Mouse (Mus musculus) stomach, postnatal 0 days (tissue): ENCODE data around the gene Hist1h2bh. TPM values are rescaled to one million over a fixed set of nuclear protein-coding genes. Genes with fewer than 3 reads are reported as not detected.

Experiments
- ATAC-seq: fragments of 200-750 bp; cut with Nextera tagmentation; 2 replicates; pipeline ENCODE4 v1.8.0; 2017; ENCODE audit not compliant: low FRiP score, low TSS enrichment
- DNase-seq: peaks from one replicate; pipeline ENCODE4 v3.0.0-alpha.2; 2016; ENCODE audit warnings: low spot score
- H3K27ac ChIP-seq: fragments of 300-500 bp; sonication (generic); replicated peaks from 2 replicates; pipeline ENCODE4 v1.5.1; 2014; ENCODE audit warnings: mild to moderate bottlenecking, control low read depth
- H3K27me3 ChIP-seq: fragments of 300-500 bp; sonication (generic); 2 replicates; pipeline ENCODE4 v1.6.1; 2014; ENCODE audit warnings: low read length; ENCODE audit not compliant: control insufficient read depth, insufficient read depth
- H3K36me3 ChIP-seq: fragments of 300-500 bp; sonication (generic); 2 replicates; pipeline ENCODE4 v1.6.1; 2014; ENCODE audit warnings: low read length, mixed read lengths; ENCODE audit not compliant: control insufficient read depth, insufficient read depth
- H3K4me1 ChIP-seq: fragments of 300-500 bp; sonication (generic); replicated peaks from 2 replicates; pipeline ENCODE4 v1.6.1; 2014; ENCODE audit warnings: antibody characterized with exemption; ENCODE audit not compliant: control insufficient read depth, insufficient read depth
- H3K4me2 ChIP-seq: fragments of 300-500 bp; sonication (generic); replicated peaks from 2 replicates; pipeline ENCODE4 v1.6.1; 2014; ENCODE audit warnings: low read depth, mild to moderate bottlenecking, control low read depth, moderate library complexity
- H3K4me3 ChIP-seq: fragments of 300-500 bp; sonication (generic); 2 replicates; pipeline ENCODE4 v1.5.1; 2014; ENCODE audit warnings: low read depth, low read length, control low read depth
- H3K9ac ChIP-seq: fragments of 300-500 bp; sonication (generic); 2 replicates; pipeline ENCODE4 v1.6.1; 2014; ENCODE audit warnings: mild to moderate bottlenecking, low read length, control low read depth, mixed read lengths
- H3K9me3 ChIP-seq: fragments of 300-500 bp; sonication (generic); 2 replicates; pipeline ENCODE4 v1.6.1; 2016; ENCODE audit warnings: low read length; ENCODE audit not compliant: control insufficient read depth
- CTCF ChIP-seq: IDR thresholded peaks from 2 replicates; pipeline ENCODE4 v1.5.1; 2016; ENCODE audit warnings: antibody characterized with exemption, low read depth, mild to moderate bottlenecking, moderate library complexity
- EP300 ChIP-seq: optimal IDR thresholded peaks from 2 replicates; pipeline ENCODE3; 2016; ENCODE audit warnings: antibody characterized with exemption
- WGBS: fragments of 180-500 bp; shearing (Covaris S2); extraction: QIAGEN DNeasy Blood & Tissue Kit; methylation state at CpG from one replicate; pipeline ENCODE4 v1.1.7; 2014; 5-methylcytosine and 5-hydroxymethylcytosine counted together
- polyA plus RNA-seq: library from polyadenylated mRNA; unstranded; fragments of >200 nt; fragmentation: Nextera tagmentation; extraction: Ambion mirVana; gene quantifications from 2 replicates; pipeline ENCODE4 v1.2.1, GENCODE M21; 2015

Gene Hist1h2bh
- polyA plus RNA-seq, 1 experiment from 2014 or later = 0.62 TPM

DNA sequence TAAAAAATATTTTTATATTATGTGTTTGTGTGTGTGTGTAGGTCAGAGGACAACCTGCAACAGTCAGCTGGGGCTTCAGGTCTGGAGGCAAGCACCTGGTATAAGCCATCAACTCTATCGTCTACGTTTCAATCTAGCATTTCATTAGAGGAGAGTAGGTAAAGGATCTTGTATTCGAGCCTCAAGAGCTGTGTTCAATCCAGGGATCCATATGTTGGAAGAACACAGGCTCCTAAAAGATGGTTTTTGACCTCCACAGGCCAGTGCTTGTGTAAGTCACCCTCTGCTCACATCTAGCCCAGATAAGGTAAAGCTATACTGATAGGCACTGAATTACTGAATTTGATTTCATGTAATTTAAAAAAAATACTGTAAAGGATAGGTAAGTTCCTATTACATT, 13.7 kb upstream of the Hist1h2bh start:
- TF ChIP-seq EP300 (no peak), CTCF (no peak)
- no peak overlapping the region for H3K4me2 ChIP-seq
- no peak overlapping the region for H3K4me3 ChIP-seq
- WGBS = 63% methylated on average over 3 of the region's 3 CpGs
- H3K4me1 ChIP-seq = no peaks in the 10 kb centered on the region
- no peaks in the 10 kb centered on the region for H3K27me3 ChIP-seq
- no peak overlapping the region; the same call in 1 of the 2 replicates for H3K27ac ChIP-seq
- no peak for DNase-seq
- no peak for ATAC-seq
- no peaks in the 10 kb centered on the region for H3K9me3 ChIP-seq
- H3K9ac ChIP-seq = no peak overlapping the region
- no peaks in the 10 kb centered on the region for H3K36me3 ChIP-seq

DNA sequence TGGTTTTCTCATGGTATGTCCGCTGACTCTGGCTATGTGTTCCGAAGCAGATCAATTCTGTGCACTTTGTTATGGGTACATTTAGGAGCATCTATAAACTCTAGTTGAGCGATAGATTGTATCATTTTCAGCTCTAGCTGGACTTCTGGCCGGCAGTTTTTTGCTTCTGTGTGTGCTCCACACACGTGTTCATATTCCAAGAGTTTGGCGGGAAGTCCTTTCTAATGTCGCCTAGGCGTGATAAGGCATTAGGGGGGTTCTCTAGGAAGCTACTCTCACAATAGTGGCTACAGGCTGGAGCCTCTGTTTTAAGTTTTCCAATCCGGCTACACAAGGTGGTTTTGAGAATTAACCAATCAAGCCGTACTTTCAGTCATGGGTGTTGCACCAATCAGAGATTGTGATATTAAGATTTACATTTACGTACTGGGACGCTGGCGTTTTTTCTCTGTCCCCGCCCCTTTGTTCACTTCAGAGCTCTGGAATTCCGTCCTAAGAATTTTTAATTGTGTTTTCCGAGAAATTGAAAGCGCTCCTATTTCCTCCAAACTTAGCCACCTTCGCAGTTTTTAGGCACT, 12.7 kb upstream of the Hist1h2bh start:
- TF ChIP-seq CTCF = no peak
- TF ChIP-seq EP300 = peak; percentile 82
- Histone ChIP-seq H3K27me3 (no peaks in the 10 kb centered on the region), H3K4me3 (peak overlapping the region; percentile 66), H3K36me3 (no peaks in the 10 kb centered on the region), H3K4me1 (no peaks in the 10 kb centered on the region), H3K27ac (peak overlapping the region; percentile 96), H3K4me2 (peak overlapping the region; percentile 85), H3K9me3 (no peaks in the 10 kb centered on the region), H3K9ac (peak overlapping the region; percentile 89)
- DNase-seq = peak; percentile 73
- under 1% methylated on average over 18 of the region's 18 CpGs for WGBS
- peak; percentile 76 for ATAC-seq

DNA sequence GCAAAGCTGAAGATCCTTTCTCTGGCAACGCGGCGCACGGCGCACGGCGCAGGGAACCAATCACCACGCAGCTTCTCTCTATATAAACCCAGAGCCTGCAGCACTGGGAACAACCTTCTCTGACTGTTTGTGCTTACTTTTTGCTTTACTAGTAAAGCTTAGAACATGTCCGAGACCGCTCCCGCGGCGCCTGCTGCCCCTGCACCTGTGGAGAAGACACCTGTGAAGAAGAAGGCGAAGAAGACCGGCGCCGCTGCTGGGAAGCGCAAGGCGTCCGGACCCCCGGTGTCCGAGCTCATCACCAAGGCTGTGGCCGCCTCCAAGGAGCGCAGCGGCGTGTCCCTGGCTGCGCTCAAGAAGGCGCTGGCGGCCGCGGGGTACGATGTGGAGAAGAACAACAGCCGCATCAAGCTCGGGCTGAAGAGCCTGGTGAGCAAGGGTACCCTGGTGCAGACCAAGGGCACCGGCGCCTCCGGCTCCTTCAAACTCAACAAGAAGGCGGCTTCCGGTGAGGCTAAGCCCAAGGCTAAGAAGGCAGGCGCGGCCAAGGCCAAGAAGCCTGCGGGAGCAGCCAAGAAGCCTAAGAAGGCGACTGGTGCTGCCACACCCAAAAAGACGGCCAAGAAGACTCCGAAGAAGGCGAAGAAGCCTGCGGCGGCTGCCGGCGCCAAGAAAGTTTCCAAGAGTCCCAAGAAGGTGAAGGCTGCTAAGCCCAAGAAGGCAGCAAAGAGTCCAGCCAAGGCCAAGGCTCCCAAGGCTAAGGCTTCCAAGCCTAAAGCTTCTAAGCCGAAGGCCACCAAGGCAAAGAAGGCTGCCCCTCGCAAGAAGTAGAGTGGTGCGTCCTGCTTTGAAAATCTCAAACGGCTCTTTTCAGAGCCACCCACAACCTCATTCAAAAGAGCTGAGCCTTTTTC, 12.0 kb upstream of the Hist1h2bh start:
- peak; percentile 56 for TF ChIP-seq EP300
- no peak for TF ChIP-seq CTCF
- H3K9ac ChIP-seq = peak overlapping the region; percentile 89
- H3K9me3 ChIP-seq = no peaks in the 10 kb centered on the region
- no peaks in the 10 kb centered on the region for H3K27me3 ChIP-seq
- H3K27ac ChIP-seq = peak overlapping the region; percentile 96
- H3K4me1 ChIP-seq = no peaks in the 10 kb centered on the region
- no peaks in the 10 kb centered on the region for H3K36me3 ChIP-seq
- peak overlapping the region; percentile 85 for H3K4me2 ChIP-seq
- peak; percentile 90 for ATAC-seq
- WGBS = under 1% methylated on average over 50 of the region's 54 CpGs
- H3K4me3 ChIP-seq = peak overlapping the region; percentile 66
- peak; percentile 86 for DNase-seq

- 16% methylated on average over 9 of the region's 9 CpGs for WGBS
- ATAC-seq (no peak), DNase-seq (no peak)
- Histone ChIP-seq H3K36me3 (no peaks in the 10 kb centered on the region), H3K27me3 (no peaks in the 10 kb centered on the region), H3K9me3 (no peaks in the 10 kb centered on the region), H3K4me1 (no peaks in the 10 kb centered on the region), H3K4me3 (peak overlapping the region; percentile 66), H3K9ac (peak overlapping the region; percentile 89), H3K27ac (peak overlapping the region; percentile 96), H3K4me2 (peak overlapping the region; percentile 85)
- no peak for TF ChIP-seq EP300
Observed at GRCm38 (mm10) chr13:23554393-23554792, 11.2 kb upstream of the Hist1h2bh start.

- Histone ChIP-seq H3K4me2 (peak within 1 kb of the TSS; percentile 57), H3K4me1 (no peaks in the 10 kb centered on the region), H3K9ac (no peak within 1 kb of the TSS), H3K4me3 (no peak within 1 kb of the TSS), H3K27ac (peak within 1 kb of the TSS; percentile 85), H3K27me3 (no peaks in the 10 kb centered on the region), H3K36me3 (no peaks in the 10 kb centered on the region), H3K9me3 (no peaks in the 10 kb centered on the region)
- DNase-seq (no peak), ATAC-seq (no peak)
- TF ChIP-seq CTCF (no peak), EP300 (no peak)
Observed at GRCm38 (mm10) chr13:23552962-23553361, 9.8 kb upstream of the Hist1h2bh start, which contains the start of gene Hist1h1d. Gene Hist1h1d (plus strand): TSS chr13:23553262.
